Mouse (Mus musculus): Measurements from ENCODE around the gene Hyal1. TPM values are rescaled to one million over a fixed set of nuclear protein-coding genes. Genes with fewer than 3 reads are reported as not detected.

The Hyal1 gene
- total and polyA plus RNA-seq, 3 experiments: 1.3 to 3.4 TPM; not detected in 1

DNA sequence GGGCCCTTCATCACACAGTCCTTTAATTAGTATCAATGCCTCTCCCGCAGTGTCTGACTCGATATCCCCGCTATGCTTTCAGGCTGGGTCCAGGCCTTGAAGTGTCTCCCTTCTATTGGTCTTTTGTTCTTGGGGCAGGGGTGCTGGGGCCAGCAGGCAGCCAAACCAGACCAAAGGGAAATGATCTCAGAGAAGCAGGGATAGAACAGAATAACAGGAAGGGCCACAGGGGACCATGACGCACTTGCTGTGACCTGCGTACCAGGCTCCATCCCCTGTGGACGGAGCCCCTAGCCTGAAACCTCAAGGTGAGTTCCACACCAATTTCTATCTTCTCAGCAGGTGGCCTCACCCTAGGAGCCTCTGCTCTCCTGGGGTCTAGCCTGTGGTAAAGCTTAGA lies 41.4 kb downstream of the Hyal1 start:
- Histone ChIP-seq H3K27ac (ENCODE audit: control insufficient read depth, low read depth, low read length) (no peak overlapping the region), H3K27me3 (ENCODE audit: control insufficient read depth in 1 of 2, insufficient read depth in 2 of 2, low read length in 2 of 2) (no peaks in the 10 kb centered on the region), H3K36me3 (ENCODE audit: control insufficient read depth in 1 of 2, insufficient read depth in 2 of 2, low read length in 2 of 2) (peaks cover 1 to 2% of the 10 kb centered on the region in 2 experiments; a peak in 3 of 4 replicates), H3K9me3 (replicated peaks; ENCODE audit: insufficient read depth, low read length) (no peaks in the 10 kb centered on the region), H3K9ac (ENCODE audit: control insufficient read depth, low read depth, low read length, poor library complexity, severe bottlenecking) (no peak overlapping the region), H3K4me3 (ENCODE audit: control insufficient read depth in 1 of 2, insufficient read depth in 1 of 2, low read depth in 2 of 2, low read length in 2 of 2) (no peak overlapping the region), H3K79me2 (ENCODE audit: control insufficient read depth, insufficient read depth, low read length, poor library complexity) (0 out of 2 replicates have a peak, but pooled peaks cover under 1% of the 10 kb centered on the region), H3K4me1 (ENCODE audit: control insufficient read depth in 1 of 2, insufficient read depth in 2 of 2, low read length in 2 of 2) (peaks cover 0 to 1% of the 10 kb centered on the region in 2 experiments; a peak in 1 of 4 replicates)
- TF ChIP-seq MEF2A (IDR thresholded peaks at IDR 0.05; ENCODE audit: extremely low read depth, insufficient replicate concordance, low read depth, low read length, poor library complexity, severe bottlenecking) (no peak), KAT2A (conservative IDR thresholded peaks at IDR 0.05; ENCODE audit: low read depth, low read length) (no peak), SIN3A (IDR thresholded peaks at IDR 0.05; ENCODE audit: low read length) (no peak), USF2 (IDR thresholded peaks at IDR 0.05; ENCODE audit: borderline replicate concordance in 1 of 2, insufficient read depth in 1 of 2, low read depth in 1 of 2, low read length in 2 of 2) (no peak), TCF12 (IDR thresholded peaks at IDR 0.05; ENCODE audit: low read depth, low read length) (no peak), MYB (IDR thresholded peaks at IDR 0.05; ENCODE audit: low read depth, low read length) (no peak), SMC3 (IDR thresholded peaks at IDR 0.05; ENCODE audit: low read depth, low read length) (no peak), POLR2AphosphoS2 (IDR thresholded peaks at IDR 0.05; ENCODE audit: low read length) (no peak), POLR2AphosphoS5 (IDR thresholded peaks at IDR 0.05; ENCODE audit: borderline replicate concordance, low read depth, low read length) (no peak), ELF1 (IDR thresholded peaks at IDR 0.05; ENCODE audit: low read depth, low read length) (no peak), RCOR1 (IDR thresholded peaks at IDR 0.05; ENCODE audit: low read depth, low read length) (no peak), CHD2 (IDR thresholded peaks at IDR 0.05; ENCODE audit: low read length) (no peak), MXI1 (IDR thresholded peaks at IDR 0.05; ENCODE audit: low read depth, low read length) (no peak), ZKSCAN1 (IDR thresholded peaks at IDR 0.05; ENCODE audit: low read depth, low read length) (no peak), UBTF (IDR thresholded peaks at IDR 0.05; ENCODE audit: borderline replicate concordance, insufficient read depth, low read depth, low read length) (no peak), CHD1 (IDR thresholded peaks at IDR 0.05; ENCODE audit: low read depth, low read length) (no peak), POLR2A (IDR thresholded peaks at IDR 0.05; ENCODE audit: control insufficient read depth in 1 of 2, insufficient read depth in 1 of 2, low read depth in 1 of 2, low read length in 2 of 2, poor library complexity in 1 of 2) (no peak), USF1 (IDR thresholded peaks at IDR 0.05; ENCODE audit: low read depth, low read length) (no peak), HCFC1 (IDR thresholded peaks at IDR 0.05; ENCODE audit: low read depth, low read length) (no peak)
- DNase-seq (ENCODE audit: low read depth, low spot score): no peak

All from MEL (cell line).